Mouse (Mus musculus): ENCODE results near the gene Gm8232. TPM values are rescaled to one million over a fixed set of nuclear protein-coding genes. Genes with fewer than 3 reads are reported as not detected.
"Not testable (repeated sequence)": the region's sequence is repeated elsewhere in the genome, so short reads cannot be mapped to it uniquely, and the experiment has no call there.

Gm8232 gene
- not detected in 2 replicates for polyA plus RNA-seq (2016; fragmentation: Nextera tagmentation; extraction: Ambion mirVana)

DNA sequence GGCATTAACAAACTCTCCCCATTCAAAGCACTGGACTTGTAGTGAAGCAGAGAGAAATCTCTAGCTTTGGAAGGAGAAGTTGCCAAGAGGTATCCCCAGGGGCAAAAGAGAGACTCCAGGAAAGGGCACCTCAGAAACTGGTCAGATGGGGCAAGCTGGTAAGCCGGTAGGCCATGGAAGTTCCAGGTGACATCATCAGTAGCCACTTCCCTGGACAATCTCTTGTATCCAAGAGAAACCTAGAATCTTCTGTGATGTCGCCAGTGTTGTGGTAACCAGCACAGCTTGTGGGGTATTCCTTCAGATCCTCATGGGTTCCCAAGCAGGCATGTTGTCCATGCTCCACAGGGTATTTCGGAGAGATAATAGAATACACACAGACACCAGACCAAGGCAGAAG, at the start of gene Gm8232:
Gm8232 (plus strand) TSS at position 301 of the 400 bp plus-strand sequence.
- H3K27me3 ChIP-seq; H3K4me3 ChIP-seq; H3K9ac ChIP-seq (replicated peaks); H3K4me2 ChIP-seq (replicated peaks); H3K9me3 ChIP-seq; H3K27ac ChIP-seq (replicated peaks); H3K4me1 ChIP-seq; H3K36me3 ChIP-seq; ATAC-seq (ENCODE audit: low FRiP score, low read depth): not testable (repeated sequence)
- WGBS: 84% methylated on average over 3 of the region's 3 CpGs

DNA sequence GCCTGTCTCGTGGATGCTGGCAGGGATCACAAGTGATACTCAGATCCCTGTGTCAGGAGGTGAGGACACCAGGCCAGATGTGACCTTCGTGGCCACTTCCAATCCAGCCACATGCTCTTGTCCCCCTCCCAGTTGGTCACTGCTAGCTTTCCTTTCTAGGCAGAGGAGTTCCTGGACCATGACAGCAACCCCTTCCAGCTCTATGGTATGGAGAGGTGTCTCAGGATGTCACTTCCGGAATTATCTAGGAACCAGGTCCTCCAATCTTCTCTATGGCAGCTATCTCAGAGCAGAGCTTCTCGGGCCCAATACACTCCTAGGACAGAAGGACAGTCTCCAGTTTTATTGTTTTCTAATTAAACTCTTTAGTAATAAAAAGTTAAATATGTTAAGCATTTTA, 49.2 kb upstream of the Gm8232 start:
- H3K4me2 ChIP-seq (replicated peaks); H3K9me3 ChIP-seq; H3K4me3 ChIP-seq; H3K9ac ChIP-seq (replicated peaks); H3K4me1 ChIP-seq; H3K27ac ChIP-seq (replicated peaks); H3K36me3 ChIP-seq; H3K27me3 ChIP-seq; ATAC-seq (ENCODE audit: low FRiP score, low read depth): not testable (repeated sequence)
- 82% methylated on average over 4 of the region's 4 CpGs for WGBS

DNA sequence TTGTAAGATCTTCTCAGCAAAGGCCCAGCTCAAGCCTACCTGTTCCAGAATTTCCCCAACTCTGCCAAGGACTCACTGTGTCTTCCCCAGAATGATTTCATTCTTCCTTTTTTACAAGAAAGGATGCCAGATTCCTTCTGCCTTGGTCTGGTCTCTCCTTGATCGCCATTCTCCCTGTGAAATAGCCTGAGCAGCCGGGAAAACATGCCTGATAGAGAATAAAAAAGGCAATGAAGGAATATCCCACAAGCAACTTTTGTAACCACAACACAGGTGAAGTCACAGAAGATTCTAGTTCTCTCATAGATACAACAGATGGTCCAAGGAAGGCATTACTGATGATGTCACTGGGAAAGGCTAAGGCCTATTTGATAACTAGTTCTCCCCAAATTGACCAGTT, 22.8 kb upstream of the Gm8232 start, which contains the start of gene Gm3371:
Gm3371 (minus strand) TSS at position 101 of the 400 bp plus-strand sequence.
- not testable (repeated sequence) for H3K4me3 ChIP-seq; H3K9ac ChIP-seq (replicated peaks); H3K27ac ChIP-seq (replicated peaks); H3K9me3 ChIP-seq; H3K4me2 ChIP-seq (replicated peaks); H3K27me3 ChIP-seq; H3K36me3 ChIP-seq; H3K4me1 ChIP-seq; ATAC-seq (ENCODE audit: low FRiP score, low read depth)
- no CpG with 5 or more reads among the region's 2 CpGs for WGBS

Other genes starting within 250 kb of the Gm8232 start
- not detected in 2 replicates for gene Gm8212, start 236.0 kb upstream of the Gm8232 start, polyA plus RNA-seq (2016; fragmentation: Nextera tagmentation; extraction: Ambion mirVana)
- gene 4930503E14Rik, start 220.4 kb upstream of the Gm8232 start, polyA plus RNA-seq (2016; fragmentation: Nextera tagmentation; extraction: Ambion mirVana): not detected in 2 replicates
- gene Gm8220, start 148.1 kb upstream of the Gm8232 start, polyA plus RNA-seq (2016; fragmentation: Nextera tagmentation; extraction: Ambion mirVana): not detected in 2 replicates
- gene Gm5930, start 95.1 kb upstream of the Gm8232 start, polyA plus RNA-seq (2016; fragmentation: Nextera tagmentation; extraction: Ambion mirVana): not detected in 2 replicates
- gene Gm8229, start 68.3 kb upstream of the Gm8232 start, polyA plus RNA-seq (2016; fragmentation: Nextera tagmentation; extraction: Ambion mirVana): not detected in 2 replicates
- gene Gm3371, start 22.9 kb upstream of the Gm8232 start, polyA plus RNA-seq (2016; fragmentation: Nextera tagmentation; extraction: Ambion mirVana): not detected in 2 replicates
- gene BC061237, start 58.8 kb downstream of the Gm8232 start, polyA plus RNA-seq (2016; fragmentation: Nextera tagmentation; extraction: Ambion mirVana): not detected in 2 replicates
- not detected in 2 replicates for gene Gm17093, start 84.6 kb downstream of the Gm8232 start, polyA plus RNA-seq (2016; fragmentation: Nextera tagmentation; extraction: Ambion mirVana)
- not detected in 2 replicates for gene Gm8247, start 149.5 kb downstream of the Gm8232 start, polyA plus RNA-seq (2016; fragmentation: Nextera tagmentation; extraction: Ambion mirVana)
- not detected in 2 replicates for gene Gm5624, start 194.3 kb downstream of the Gm8232 start, polyA plus RNA-seq (2016; fragmentation: Nextera tagmentation; extraction: Ambion mirVana)